Mouse (Mus musculus) lung, adult 2 months (tissue): ENCODE measurements around the gene Ccdc136. TPM values are rescaled to one million over a fixed set of nuclear protein-coding genes. Genes with fewer than 3 reads are reported as not detected.
A peak's percentile ranks its signal among the peaks of the same experiment; 100 is the strongest.

Experiments used
- DNase-seq: peaks from one replicate; pipeline ENCODE4 v3.0.0; 2022
- H3K4me1 ChIP-seq: fragments of 200-500 bp; 2 replicates; pipeline ENCODE4 v1.6.1; 2011; ENCODE audit warnings: low read length; ENCODE audit not compliant: control insufficient read depth, insufficient read depth
- H3K4me3 ChIP-seq: fragments of 200-500 bp; replicated peaks from 2 replicates; pipeline ENCODE3; 2011; ENCODE audit warnings: low read depth, mild to moderate bottlenecking, control low read depth, low read length; ENCODE audit errors: extremely low read depth
- CTCF ChIP-seq: fragments of 200-500 bp; IDR thresholded peaks from 2 replicates; pipeline ENCODE4 v1.5.1; 2011; ENCODE audit warnings: mild to moderate bottlenecking, low read length, control low read depth; ENCODE audit not compliant: insufficient read depth
- POLR2A ChIP-seq: fragments of 200-500 bp; IDR thresholded peaks from 2 replicates; pipeline ENCODE4 v1.6.1; 2011; ENCODE audit warnings: low read depth, mild to moderate bottlenecking, control low read depth, low read length, borderline replicate concordance; ENCODE audit errors: extremely low read depth
- WGBS: fragments of 180-500 bp; shearing (Covaris S2); methylation state at CpG from one replicate; pipeline ENCODE4 v1.1.7; 2018; 5-methylcytosine and 5-hydroxymethylcytosine counted together
- polyA plus RNA-seq: library from polyadenylated mRNA; depleted of rRNA; stranded (reverse); fragments of >200 nt; gene quantifications from 2 replicates; pipeline ENCODE4 v1.2.3, GENCODE M21; 2012; rRNA removed

Ccdc136 gene
- polyA plus RNA-seq, 1 experiment = 3.2 TPM

DNA sequence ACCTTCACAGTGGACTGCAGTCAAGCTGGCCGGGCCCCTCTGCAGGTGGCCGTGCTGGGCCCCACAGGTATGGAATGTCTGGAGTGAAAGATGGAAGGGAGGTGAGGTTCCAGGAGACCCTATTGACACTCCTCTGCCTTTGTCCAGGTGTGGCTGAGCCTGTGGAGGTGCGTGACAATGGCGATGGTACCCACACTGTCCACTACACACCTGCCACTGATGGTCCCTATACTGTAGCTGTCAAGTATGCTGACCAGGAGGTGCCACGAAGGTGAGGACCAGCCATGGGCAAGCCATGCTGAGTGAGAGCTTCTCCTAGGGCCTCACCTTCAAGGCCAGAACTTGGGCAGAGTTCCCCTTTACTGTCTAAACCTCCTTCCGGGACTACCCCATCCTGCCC lies 54.6 kb downstream of the Ccdc136 start:
- Histone ChIP-seq H3K4me3 (no peak overlapping the region), H3K4me1 (no peaks in the 10 kb centered on the region)
- DNase-seq = no peak
- TF ChIP-seq POLR2A (no peak), CTCF (no peak)
- 90% methylated on average over 6 of the region's 6 CpGs for WGBS

DNA sequence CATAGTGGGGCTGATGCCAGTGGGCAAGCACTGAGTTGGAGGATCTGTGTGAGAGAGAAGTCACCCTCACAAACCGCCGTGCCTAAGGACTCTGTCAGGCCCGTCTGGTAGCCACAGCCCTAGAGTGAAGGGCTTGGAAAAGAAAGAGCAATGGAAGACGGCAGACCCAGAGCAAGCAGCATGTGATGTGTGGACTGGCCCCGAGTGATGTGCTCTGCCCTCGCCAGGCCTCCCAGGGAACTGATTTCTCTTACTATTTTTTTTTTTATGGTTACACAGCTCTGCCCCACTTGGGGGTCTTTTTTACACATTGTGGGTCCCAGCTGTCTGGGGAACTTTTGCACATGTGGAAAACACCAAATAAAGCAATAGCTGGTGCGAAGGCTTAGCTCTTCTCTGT lies 65.4 kb downstream of the Ccdc136 start:
- DNase-seq = no peak
- 59% methylated on average over 7 of the region's 7 CpGs for WGBS
- TF ChIP-seq POLR2A (no peak), CTCF (no peak)

DNA sequence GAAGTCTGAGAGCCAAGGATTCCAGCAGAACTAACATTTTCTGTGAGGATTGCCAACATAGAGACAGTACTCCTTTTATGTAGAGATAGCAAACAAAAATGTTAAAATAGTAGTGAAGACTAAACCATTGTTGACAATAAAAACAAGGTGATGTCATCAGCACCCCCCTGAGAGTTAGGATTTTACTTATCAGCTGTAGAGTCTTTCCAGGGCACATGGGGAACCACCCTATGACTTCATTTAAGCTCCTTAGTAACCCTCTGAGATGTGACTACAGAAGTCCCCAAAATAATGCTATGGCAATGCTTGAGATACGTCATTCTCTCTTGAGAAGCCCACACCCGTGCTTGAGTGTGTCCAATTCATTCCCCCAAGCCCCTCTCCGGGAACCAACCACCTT lies 67.3 kb downstream of the Ccdc136 start:
- Histone ChIP-seq H3K4me1 (no peaks in the 10 kb centered on the region), H3K4me3 (no peak overlapping the region)
- WGBS = 65% methylated on average over 3 of the region's 3 CpGs
- DNase-seq = no peak
- TF ChIP-seq POLR2A = no peak
- no peak for TF ChIP-seq CTCF

More for the DNA sequence above, 65.4 kb downstream of the Ccdc136 start:
- Histone ChIP-seq H3K4me1 (no peaks in the 10 kb centered on the region), H3K4me3 (no peak overlapping the region)

DNA sequence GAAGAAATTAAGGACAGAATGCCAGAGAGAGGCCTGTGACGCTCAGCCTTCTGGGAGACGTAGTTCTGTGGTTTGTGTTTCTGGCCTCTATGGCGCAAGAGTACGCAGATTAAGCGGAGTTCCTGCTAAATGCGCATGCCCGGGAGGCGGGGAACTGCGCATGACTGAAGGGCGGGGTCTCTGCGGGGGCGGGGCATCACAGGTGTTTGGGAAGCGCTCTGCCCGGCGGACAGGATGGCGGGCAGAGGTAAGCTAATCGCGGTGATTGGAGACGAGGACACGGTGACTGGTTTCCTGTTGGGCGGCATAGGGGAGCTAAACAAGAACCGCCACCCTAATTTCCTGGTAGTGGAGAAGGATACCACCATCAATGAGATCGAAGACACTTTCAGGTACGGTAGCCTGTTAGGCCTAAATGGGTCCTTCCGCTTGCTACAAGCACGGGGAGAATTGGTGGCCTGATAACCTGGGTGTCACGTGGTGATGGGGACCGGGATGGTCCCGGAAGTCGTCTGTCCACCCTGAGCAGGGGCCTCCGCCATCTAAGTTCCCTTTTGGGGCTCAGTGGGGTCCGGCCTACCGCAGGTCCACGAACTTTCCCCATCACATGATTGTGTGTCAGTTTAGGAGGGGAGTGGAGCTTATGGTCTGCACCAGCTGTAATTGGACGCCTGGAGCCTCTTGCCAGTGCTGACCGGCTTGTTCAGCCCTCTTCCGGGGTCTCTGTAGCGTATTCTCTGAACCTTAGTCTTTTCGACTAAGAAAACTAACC lies 71.7 kb downstream of the Ccdc136 start, which contains the start of gene Atp6v1f:
Gene Atp6v1f (plus strand): TSS at position 136 of the 772 bp plus-strand sequence.
- TF ChIP-seq POLR2A (peak; percentile 34; the same call in 1 of the 2 replicates), CTCF (no peak)
- H3K4me3 ChIP-seq = peak within 1 kb of the TSS; percentile 81
- H3K4me1 ChIP-seq = no peaks in the 10 kb centered on the region; the same call in 1 of the 2 replicates
- DNase-seq = peak; percentile 84
- under 1% methylated on average over 39 of the region's 39 CpGs for WGBS

DNA sequence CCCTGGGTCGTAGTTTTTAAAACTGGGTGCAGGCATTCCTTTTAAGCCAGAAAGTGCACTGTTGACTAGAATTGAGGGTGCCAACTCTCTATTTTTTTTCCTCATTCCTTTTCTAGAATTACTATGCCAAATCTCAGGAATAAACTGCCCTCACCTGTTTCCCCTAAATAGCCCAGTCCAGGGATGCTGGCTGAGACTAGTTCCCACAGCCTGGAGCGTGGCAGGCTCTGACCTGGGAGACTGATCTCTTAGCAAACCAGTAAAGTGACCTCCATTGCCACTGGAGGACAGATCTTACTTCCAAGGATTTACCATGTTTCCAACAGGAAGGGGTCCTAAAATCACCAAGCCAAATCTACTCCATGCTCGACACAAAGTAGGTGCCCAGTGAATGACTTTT lies 72.7 kb downstream of the Ccdc136 start:
- no peak for TF ChIP-seq POLR2A
- no peak for TF ChIP-seq CTCF
- no peak for DNase-seq
- Histone ChIP-seq H3K4me1 (no peaks in the 10 kb centered on the region; the same call in 1 of the 2 replicates), H3K4me3 (no peak overlapping the region)
- WGBS = 86% methylated on average over 3 of the region's 3 CpGs

- WGBS = 88% methylated on average over 4 of the region's 4 CpGs
- H3K4me3 ChIP-seq = no peak within 1 kb of the TSS
- peaks cover 3% of the 10 kb centered on the region; the same call in 1 of the 2 replicates for H3K4me1 ChIP-seq
- no peak for DNase-seq
- TF ChIP-seq POLR2A (no peak), CTCF (no peak)
Measured at GRCm38 (mm10) chr6:29471137-29471536, 75.0 kb downstream of the Ccdc136 start, which contains the start of gene Atp6v1fnb. Gene Atp6v1fnb (plus strand): TSS chr6:29471437.

DNA sequence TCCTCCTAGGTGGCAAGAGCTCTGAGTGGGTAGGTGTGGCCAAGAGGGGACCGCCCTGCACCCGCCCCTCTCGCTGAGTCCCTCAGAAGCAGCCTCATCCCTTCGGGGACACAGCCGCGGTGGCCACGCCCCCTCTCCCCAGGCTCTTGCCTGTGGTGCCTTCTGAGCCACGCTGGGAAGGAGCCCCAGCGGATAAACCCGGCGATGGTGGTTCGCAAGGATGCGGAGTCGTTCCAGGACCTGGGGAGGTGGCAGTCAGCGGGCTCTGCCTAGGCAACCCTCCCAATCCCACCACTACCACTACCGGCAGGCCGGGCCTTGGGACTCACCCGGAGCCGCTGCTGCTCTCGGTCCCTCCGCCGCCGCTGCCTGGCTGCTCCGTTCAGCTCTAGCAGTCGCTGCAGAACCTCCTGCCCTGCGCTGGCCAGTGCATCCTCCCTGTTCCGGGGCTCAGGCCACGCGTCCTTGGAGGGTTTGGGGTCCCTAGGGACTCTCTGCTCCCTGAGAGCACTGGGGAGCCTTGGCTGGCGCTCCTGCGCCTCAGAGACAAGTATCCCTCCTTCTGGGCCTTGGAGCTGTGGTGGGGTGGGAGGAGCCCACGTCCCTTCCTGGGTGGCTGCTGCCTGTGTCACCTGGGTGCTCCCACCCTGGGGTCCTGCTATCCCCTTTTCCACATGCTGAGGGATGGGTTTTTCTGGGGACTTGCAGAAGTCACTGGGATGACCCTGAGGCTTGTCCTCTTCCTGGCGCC lies 78.0 kb downstream of the Ccdc136 start:
- 0 out of 2 replicates have a peak, but pooled peaks cover 3% of the 10 kb centered on the region for H3K4me1 ChIP-seq
- H3K4me3 ChIP-seq = peak overlapping the region; percentile 17
- TF ChIP-seq CTCF = no peak
- TF ChIP-seq POLR2A = no peak
- WGBS = 7% methylated on average over 33 of the region's 33 CpGs
- DNase-seq = peak; percentile 64

- Histone ChIP-seq H3K4me3 (no peak overlapping the region), H3K4me1 (0 out of 2 replicates have a peak, but pooled peaks cover 3% of the 10 kb centered on the region)
- 67% methylated on average over 2 of the region's 2 CpGs for WGBS
- no peak for DNase-seq
- TF ChIP-seq CTCF (no peak), POLR2A (no peak)
Measured at GRCm38 (mm10) chr6:29474736-29475135, 78.6 kb downstream of the Ccdc136 start.

Other genes starting within 250 kb of the Ccdc136 start
- gene Rbm28, start 231.3 kb upstream of the Ccdc136 start, polyA plus RNA-seq = 6.5 and 10.8 TPM in 2 replicates
- 10.8 and 12.2 TPM in 2 replicates for gene Prrt4, start 216.7 kb upstream of the Ccdc136 start, polyA plus RNA-seq
- gene Impdh1, start 179.9 kb upstream of the Ccdc136 start, polyA plus RNA-seq = 214 and 217 TPM in 2 replicates
- gene Hilpda, start 123.8 kb upstream of the Ccdc136 start, polyA plus RNA-seq = 154 and 155 TPM in 2 replicates
- 5.3 and 5.6 TPM in 2 replicates for gene Fam71f2, start 116.7 kb upstream of the Ccdc136 start, polyA plus RNA-seq
- 0.08 TPM in 1 of 2 replicates, not detected in the other for gene Fam71f1, start 77.2 kb upstream of the Ccdc136 start, polyA plus RNA-seq
- gene Calu, start 48.2 kb upstream of the Ccdc136 start, polyA plus RNA-seq = 44.0 and 76.1 TPM in 2 replicates
- 0.11 and 0.21 TPM in 2 replicates for gene Opn1sw, start 7.8 kb upstream of the Ccdc136 start, polyA plus RNA-seq
- 4.9 and 11.2 TPM in 2 replicates for gene Flnc, start 36.9 kb downstream of the Ccdc136 start, polyA plus RNA-seq
- 256 and 275 TPM in 2 replicates for gene Atp6v1f, start 71.4 kb downstream of the Ccdc136 start, polyA plus RNA-seq
- gene Atp6v1fnb, start 75.1 kb downstream of the Ccdc136 start, polyA plus RNA-seq = 0.20 TPM in 1 of 2 replicates, not detected in the other
- 8.8 and 12.3 TPM in 2 replicates for gene Kcp, start 111.6 kb downstream of the Ccdc136 start, polyA plus RNA-seq
- gene Irf5, start 130.3 kb downstream of the Ccdc136 start, polyA plus RNA-seq = 35.2 and 36.6 TPM in 2 replicates
- 36.9 and 42.4 TPM in 2 replicates for gene Tnpo3, start 213.6 kb downstream of the Ccdc136 start, polyA plus RNA-seq